Mouse (Mus musculus): ENCODE data around the gene Apobec1.
"Not testable (repeated sequence)": the region's sequence is repeated elsewhere in the genome, so short reads cannot be mapped to it uniquely, and the experiment has no call there.

Apobec1 gene

GRCm38 (mm10) chr6:122602242-122602991 is at the start of gene Apobec1:
Gene Apobec1, minus strand, starts transcription at chr6:122602444.
- in situ Hi-C loops (cut with MboI, MseI), result no loop called here

GRCm38 (mm10) chr6:122650398-122650980 is 48.2 kb upstream of the Apobec1 start:
- in situ Hi-C loops (cut with MboI, MseI), result no loop called here

- in situ Hi-C loops (cut with MboI, MseI), result no loop called here
These were observed 47.7 kb upstream of the Apobec1 start for GRCm38 (mm10) chr6:122649903-122650302.

GRCm38 (mm10) chr6:122644196-122644595 is 42.0 kb upstream of the Apobec1 start:
- in situ Hi-C loops (cut with MboI, MseI), result not testable (repeated sequence)

- in situ Hi-C loops (cut with MboI, MseI), result not testable (repeated sequence)
These were observed 35.3 kb upstream of the Apobec1 start for GRCm38 (mm10) chr6:122637566-122637965.

- in situ Hi-C loops (cut with MboI, MseI), result no loop called here
These were observed 34.4 kb upstream of the Apobec1 start for GRCm38 (mm10) chr6:122636666-122637065.

GRCm38 (mm10) chr6:122635315-122635714 is 33.1 kb upstream of the Apobec1 start:
- in situ Hi-C loops (cut with MboI, MseI), result no loop called here

GRCm38 (mm10) chr6:122633411-122633810 is 31.2 kb upstream of the Apobec1 start:
- in situ Hi-C loops (cut with MboI, MseI), result no loop called here

- in situ Hi-C loops (cut with MboI, MseI), result no loop called here
These were observed 25.3 kb upstream of the Apobec1 start for GRCm38 (mm10) chr6:122627469-122628108.

- in situ Hi-C loops (cut with MboI, MseI), result no loop called here
These were observed 23.9 kb upstream of the Apobec1 start, which contains the start of gene Dppa3 for GRCm38 (mm10) chr6:122626110-122626509. Gene Dppa3, plus strand, starts transcription at chr6:122626410.

- in situ Hi-C loops (cut with MboI, MseI), result no loop called here
These were observed 22.9 kb upstream of the Apobec1 start for GRCm38 (mm10) chr6:122625156-122625555.

GRCm38 (mm10) chr6:122624480-122624879 is 22.2 kb upstream of the Apobec1 start:
- in situ Hi-C loops (cut with MboI, MseI), result no loop called here

GRCm38 (mm10) chr6:122621066-122621465 is 18.8 kb upstream of the Apobec1 start:
- in situ Hi-C loops (cut with MboI, MseI), result no loop called here

GRCm38 (mm10) chr6:122616022-122616421 is 13.8 kb upstream of the Apobec1 start:
- in situ Hi-C loops (cut with MboI, MseI), result no loop called here

- in situ Hi-C loops (cut with MboI, MseI), result no loop called here
These were observed 11.8 kb upstream of the Apobec1 start for GRCm38 (mm10) chr6:122614047-122614446.

- in situ Hi-C loops (cut with MboI, MseI), result no loop called here
These were observed 10.2 kb upstream of the Apobec1 start for GRCm38 (mm10) chr6:122612426-122612825.

GRCm38 (mm10) chr6:122609771-122610170 is 7.5 kb upstream of the Apobec1 start, which contains the start of gene Gdf3:
Gene Gdf3, minus strand, starts transcription at chr6:122610087.
- in situ Hi-C loops (cut with MboI, MseI), result no loop called here

- in situ Hi-C loops (cut with MboI, MseI), result no loop called here
These were observed 7.1 kb upstream of the Apobec1 start for GRCm38 (mm10) chr6:122609377-122609728.

GRCm38 (mm10) chr6:122608434-122609376 is 6.5 kb upstream of the Apobec1 start:
- in situ Hi-C loops (cut with MboI, MseI), result no loop called here

GRCm38 (mm10) chr6:122607700-122608099 is 5.5 kb upstream of the Apobec1 start:
- in situ Hi-C loops (cut with MboI, MseI), result no loop called here

GRCm38 (mm10) chr6:122606661-122607060 is 4.4 kb upstream of the Apobec1 start:
- in situ Hi-C loops (cut with MboI, MseI), result no loop called here

All from T-helper 17 cell (primary cell).